ENCODE assay signal across 8 mouse cellular contexts in the genomic region with DNA sequence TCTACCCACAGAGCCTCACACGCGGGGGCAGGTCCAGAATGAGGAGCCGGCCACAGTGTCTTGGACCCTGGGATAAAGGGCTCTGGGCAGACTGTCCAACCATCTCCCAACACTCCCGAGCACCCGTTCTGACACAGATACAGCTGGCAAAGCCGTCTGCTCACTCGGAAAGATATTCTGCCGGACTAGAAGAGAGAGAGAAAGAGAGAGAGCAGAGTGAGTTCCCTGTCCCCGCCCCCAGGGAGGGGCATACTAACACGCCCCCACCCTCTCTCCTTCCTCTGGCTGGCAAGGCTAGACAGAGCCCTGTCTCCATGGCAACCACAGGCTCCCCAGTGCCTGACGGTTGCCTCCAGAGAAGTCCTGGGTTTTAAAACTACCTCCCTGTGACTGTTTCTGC. TPM values are rescaled to one million over a fixed set of nuclear protein-coding genes. Genes with fewer than 3 reads are reported as not detected.
DNase-seq lines count a peak whose midpoint lies in the region; ATAC-seq lines count a peak whose summit lies in the region.

No protein-coding gene starts in this region.

- peaks cover 51% of the 10 kb centered on the region for H3K4me1 ChIP-seq in hindbrain, embryonic 13.5 days (replicated peaks)

- peak overlapping the region; percentile 11; the same call in 1 of the 2 replicates for H3K4me3 ChIP-seq in hindbrain, embryonic 13.5 days

- H3K4me2 ChIP-seq in hindbrain, embryonic 13.5 days = peak overlapping the region; percentile 48

- no peaks in the 10 kb centered on the region for H3K36me3 ChIP-seq in hindbrain, embryonic 13.5 days

- H3K9ac ChIP-seq in hindbrain, embryonic 13.5 days = peak overlapping the region; percentile 35; the same call in 1 of the 2 replicates

- 4% methylated on average over 11 of the region's 11 CpGs for WGBS in hindbrain, embryonic 13.5 days

- ATAC-seq in hindbrain, embryonic 13.5 days (ENCODE audit: low FRiP score) = peak; percentile 77

- H3K9me3 ChIP-seq in hindbrain, embryonic 13.5 days = no peaks in the 10 kb centered on the region

- H3K27me3 ChIP-seq in hindbrain, embryonic 13.5 days = peaks cover 27% of the 10 kb centered on the region

- H3K27ac ChIP-seq in hindbrain, embryonic 13.5 days = peak overlapping the region; percentile 86

- peak; percentile 83 for DNase-seq in MEL-GATA-1-ER (ENCODE audit: extremely low read depth, low read depth)
- peak; percentile 72 for DNase-seq in cerebellum, adult 9-11 months
- DNase-seq in frontal cortex, postnatal 25 days (ENCODE audit: low spot score in 2 of 2) = peak; percentile 49 to 66
- DNase-seq in layer of hippocampus, postnatal 25 days (ENCODE audit: extremely low spot score in 1 of 2, low spot score in 1 of 2) = peak; percentile 65 to 66
- DNase-seq in lung, postnatal 10 days = peak; percentile 93
- DNase-seq in ovary, postnatal 10 days (ENCODE audit: low spot score) = peak; percentile 35
- DNase-seq in thymus, postnatal 14 days = peak; percentile 85

RNA-seq across cellular contexts. Expression of a gene that starts 7.1 kb away (rescaled TPM):
- 1.7 and 2.4 TPM in 2 replicates for polyA plus RNA-seq in hindbrain, embryonic 13.5 days (2015; fragmentation: Nextera tagmentation; extraction: Ambion mirVana)
- total RNA-seq in layer of hippocampus, postnatal 25 days (2021) = 1 to 10 TPM; 4.0 to 5.5 TPM

RNA-seq across cellular contexts. Expression of a gene that starts 11.2 kb away (rescaled TPM):
- polyA plus RNA-seq in hindbrain, embryonic 13.5 days (2015; fragmentation: Nextera tagmentation; extraction: Ambion mirVana) = 108 and 115 TPM in 2 replicates
- 10 to 100 TPM; 34.8 to 35.2 TPM for total RNA-seq in layer of hippocampus, postnatal 25 days (2021)

RNA-seq across cellular contexts. Expression of a gene that starts 33.8 kb away (rescaled TPM):
- polyA plus RNA-seq in hindbrain, embryonic 13.5 days (2015; fragmentation: Nextera tagmentation; extraction: Ambion mirVana) = 38.3 and 41.0 TPM in 2 replicates
- total RNA-seq in layer of hippocampus, postnatal 25 days (2021) = 10 to 100 TPM; 35.1 to 40.1 TPM

RNA-seq across cellular contexts. Expression of a gene that starts 38.4 kb away (rescaled TPM):
- 3.0 and 3.8 TPM in 2 replicates for polyA plus RNA-seq in hindbrain, embryonic 13.5 days (2015; fragmentation: Nextera tagmentation; extraction: Ambion mirVana)
- total RNA-seq in layer of hippocampus, postnatal 25 days (2021) = 1 to 10 TPM; 1.7 to 3.3 TPM

Comparison
In these comparisons a context has a peak if more than half of its experiments do, and no peak if none do; other contexts are left out.
1. Peak in every context shown above with its lines: DNase-seq, ATAC-seq, H3K4me3 ChIP-seq and H3K27ac ChIP-seq.
2. DNase-seq: peak in every context shown above with its lines; median percentile 93 in lung, postnatal 10 days; 85 in thymus, postnatal 14 days; 83 in MEL-GATA-1-ER; 72 in cerebellum, adult 9-11 months; 66 in layer of hippocampus, postnatal 25 days; 58 in frontal cortex, postnatal 25 days; 35 in ovary, postnatal 10 days.